Mouse (Mus musculus): ENCODE data around the gene Acbd3. TPM values are rescaled to one million over a fixed set of nuclear protein-coding genes. Genes with fewer than 3 reads are reported as not detected.
A peak's percentile ranks its signal among the peaks of the same experiment; 100 is the strongest.

Gene Acbd3
- polyA plus RNA-seq, 1 experiment from 2014 or later, result 31.0 TPM

DNA sequence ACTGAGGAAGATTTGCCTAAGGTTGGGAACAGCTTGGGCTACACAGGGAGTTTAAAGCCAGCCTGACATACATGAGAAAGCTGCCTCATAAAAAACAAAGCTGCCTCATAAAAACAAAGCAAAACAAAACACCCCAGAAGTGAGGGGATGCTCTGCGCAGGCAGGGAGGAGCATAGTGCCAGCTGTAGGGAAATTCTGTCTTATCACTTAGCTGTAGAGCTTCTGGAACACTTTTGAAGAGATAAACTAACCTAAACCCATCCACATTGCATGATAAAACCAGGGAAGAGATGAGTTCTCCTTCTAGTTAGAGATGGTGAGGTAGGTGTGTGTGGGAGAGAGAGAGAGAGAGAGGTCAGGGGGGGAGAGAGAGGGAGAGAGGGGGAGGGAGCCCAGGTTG lies 3.2 kb upstream of the Acbd3 start:
- H3K9ac ChIP-seq, result no peak overlapping the region
- no peaks in the 10 kb centered on the region for H3K27me3 ChIP-seq (replicated peaks)
- no peak overlapping the region for H3K4me2 ChIP-seq (replicated peaks)
- H3K4me3 ChIP-seq, result no peak overlapping the region
- ATAC-seq (ENCODE audit: low FRiP score, low read depth), result no peak
- no peaks in the 10 kb centered on the region for H3K36me3 ChIP-seq
- H3K9me3 ChIP-seq, result no peaks in the 10 kb centered on the region
- H3K27ac ChIP-seq, result no peak overlapping the region
- WGBS, result 63% methylated on average over 1 of the region's 1 CpGs
- H3K4me1 ChIP-seq, result peaks cover 18% of the 10 kb centered on the region

DNA sequence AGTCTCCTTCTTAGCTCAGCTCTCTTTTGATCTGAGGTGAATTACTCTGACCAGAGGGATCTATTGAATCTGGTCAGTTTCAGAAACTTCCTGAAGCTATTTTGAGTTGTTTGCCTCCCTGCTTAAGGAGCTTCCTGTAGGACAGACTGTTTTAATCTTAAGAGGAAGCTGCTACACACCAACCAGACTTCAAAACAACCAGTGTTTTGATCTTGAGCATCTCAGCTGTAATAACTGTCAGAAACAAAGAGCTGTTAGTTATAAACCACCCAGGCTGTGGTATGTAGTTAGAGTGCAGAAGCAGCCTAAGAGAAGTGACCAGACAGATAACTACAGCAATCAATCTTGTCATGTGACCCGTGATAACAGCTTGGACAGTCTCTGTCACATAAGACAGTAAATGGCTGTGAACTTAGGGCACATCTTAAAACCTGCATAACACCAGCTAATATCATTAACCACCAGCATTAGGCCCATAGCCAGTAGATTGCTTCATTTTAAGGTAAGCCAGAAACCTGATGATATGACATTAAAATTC lies 2.1 kb upstream of the Acbd3 start:
- ATAC-seq (ENCODE audit: low FRiP score, low read depth), result no peak
- Histone ChIP-seq H3K36me3 (no peaks in the 10 kb centered on the region), H3K27me3 (replicated peaks) (no peaks in the 10 kb centered on the region), H3K4me2 (replicated peaks) (no peak overlapping the region), H3K27ac (no peak overlapping the region), H3K9ac (no peak overlapping the region), H3K4me3 (no peak overlapping the region), H3K9me3 (no peaks in the 10 kb centered on the region), H3K4me1 (peaks cover 21% of the 10 kb centered on the region)
- WGBS, result 47% methylated on average over 1 of the region's 1 CpGs

DNA sequence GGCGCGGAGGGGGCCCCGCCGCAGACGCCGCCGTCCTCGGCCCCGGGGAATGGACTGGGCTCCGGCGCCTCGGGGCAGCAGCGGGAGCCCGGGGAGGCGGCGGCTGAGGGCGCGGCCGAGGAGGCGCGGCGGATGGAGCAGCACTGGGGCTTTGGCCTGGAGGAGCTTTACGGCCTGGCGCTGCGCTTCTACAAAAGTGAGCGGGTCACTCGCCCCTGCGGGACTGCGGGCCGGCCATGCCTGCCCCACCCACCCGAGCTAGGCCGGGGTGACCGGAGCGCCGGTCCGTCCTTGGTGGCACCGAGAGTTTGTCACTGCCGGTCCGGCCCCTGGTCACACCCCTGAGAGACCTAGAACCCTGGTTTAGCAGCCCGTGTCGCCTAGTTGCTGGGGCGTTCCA lies 340 bp downstream of the Acbd3 start:
- H3K4me2 ChIP-seq (replicated peaks), result peak overlapping the region; percentile 81
- peak overlapping the region; percentile 97 for H3K9ac ChIP-seq
- peak; percentile 73; the same call in 1 of the 2 replicates for ATAC-seq (ENCODE audit: low FRiP score, low read depth)
- H3K27me3 ChIP-seq (replicated peaks), result no peaks in the 10 kb centered on the region
- WGBS, result under 1% methylated on average over 42 of the region's 42 CpGs
- H3K4me1 ChIP-seq, result peaks cover 21% of the 10 kb centered on the region
- H3K36me3 ChIP-seq, result no peaks in the 10 kb centered on the region
- H3K27ac ChIP-seq, result peak overlapping the region; percentile 86
- H3K4me3 ChIP-seq, result peak overlapping the region; percentile 99
- H3K9me3 ChIP-seq, result no peaks in the 10 kb centered on the region

DNA sequence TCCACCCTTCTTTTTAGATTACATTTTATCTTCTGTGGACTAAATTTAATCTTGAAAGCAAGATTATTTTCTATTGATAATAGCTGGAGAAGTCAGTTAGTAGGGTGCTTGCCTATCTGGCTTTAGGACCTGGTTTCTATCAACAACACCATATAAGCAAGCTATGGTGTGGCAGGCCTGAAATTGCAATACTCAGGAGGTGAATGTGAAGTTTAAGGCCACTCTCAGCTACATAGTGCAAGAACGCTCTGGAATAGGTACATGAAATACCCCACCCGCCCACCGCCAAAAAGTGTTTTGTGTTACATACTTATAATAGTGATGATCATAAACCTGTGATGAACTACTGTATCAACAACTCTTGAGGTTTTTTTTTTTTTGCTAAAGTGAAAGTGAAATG lies 3.4 kb downstream of the Acbd3 start:
- H3K4me3 ChIP-seq, result no peak overlapping the region
- H3K4me2 ChIP-seq (replicated peaks), result no peak overlapping the region
- H3K4me1 ChIP-seq, result peaks cover 21% of the 10 kb centered on the region
- no peak for ATAC-seq (ENCODE audit: low FRiP score, low read depth)
- no peak overlapping the region for H3K9ac ChIP-seq
- no peaks in the 10 kb centered on the region for H3K9me3 ChIP-seq
- H3K27ac ChIP-seq, result no peak overlapping the region
- 95% methylated on average over 3 of the region's 3 CpGs for whole genome bisulfite sequencing
- H3K27me3 ChIP-seq (replicated peaks), result no peaks in the 10 kb centered on the region
- peaks cover 1% of the 10 kb centered on the region for H3K36me3 ChIP-seq

DNA sequence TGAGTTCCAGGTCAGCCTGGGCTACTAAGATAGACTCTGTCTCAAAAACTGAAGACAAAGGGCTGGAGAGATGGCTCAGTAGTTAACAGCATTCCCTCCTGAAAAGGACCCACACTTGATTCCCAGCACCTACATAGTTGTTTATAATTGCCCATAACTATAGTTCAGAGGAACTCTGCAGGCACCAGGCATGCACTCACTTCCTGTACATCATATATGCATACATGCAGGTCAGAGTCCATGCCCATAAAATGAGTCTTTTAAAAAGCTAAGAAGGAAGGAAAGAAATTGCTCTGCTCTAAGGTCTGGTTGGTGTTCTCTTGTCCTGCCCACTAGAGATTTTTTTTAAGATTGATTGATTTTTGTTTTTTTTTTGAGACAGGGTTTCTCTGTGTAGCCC lies 22.0 kb downstream of the Acbd3 start:
- no peaks in the 10 kb centered on the region for H3K27me3 ChIP-seq (replicated peaks)
- H3K4me1 ChIP-seq, result no peaks in the 10 kb centered on the region
- H3K27ac ChIP-seq, result no peak overlapping the region
- H3K4me2 ChIP-seq (replicated peaks), result no peak overlapping the region
- no peak overlapping the region for H3K9ac ChIP-seq
- H3K9me3 ChIP-seq, result no peaks in the 10 kb centered on the region
- peaks cover 64% of the 10 kb centered on the region for H3K36me3 ChIP-seq
- no peak for ATAC-seq (ENCODE audit: low FRiP score, low read depth)
- H3K4me3 ChIP-seq, result no peak overlapping the region

DNA sequence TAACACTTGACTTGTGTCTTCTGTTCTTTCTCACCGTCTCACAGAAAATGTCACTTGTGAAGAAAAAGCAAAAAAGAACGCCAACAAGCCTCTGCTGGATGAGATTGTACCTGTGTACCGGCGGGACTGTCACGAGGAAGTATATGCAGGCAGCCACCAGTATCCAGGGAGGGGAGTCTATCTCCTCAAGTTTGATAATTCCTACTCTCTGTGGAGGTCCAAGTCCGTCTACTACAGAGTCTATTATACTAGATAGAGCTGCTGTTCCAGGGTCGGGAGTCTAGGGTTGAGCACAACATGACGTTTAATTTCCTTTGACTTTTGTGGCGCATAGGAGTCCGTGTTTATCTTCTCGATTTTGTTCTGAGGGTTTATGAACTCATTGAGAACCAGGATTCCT lies 26.3 kb downstream of the Acbd3 start:
- WGBS, result 96% methylated on average over 11 of the region's 11 CpGs
- Histone ChIP-seq H3K4me3 (no peak overlapping the region), H3K9ac (no peak overlapping the region), H3K4me2 (replicated peaks) (no peak overlapping the region), H3K27me3 (replicated peaks) (no peaks in the 10 kb centered on the region), H3K27ac (no peak overlapping the region), H3K4me1 (no peaks in the 10 kb centered on the region), H3K36me3 (peaks cover 52% of the 10 kb centered on the region), H3K9me3 (no peaks in the 10 kb centered on the region)
- ATAC-seq (ENCODE audit: low FRiP score, low read depth), result no peak

DNA sequence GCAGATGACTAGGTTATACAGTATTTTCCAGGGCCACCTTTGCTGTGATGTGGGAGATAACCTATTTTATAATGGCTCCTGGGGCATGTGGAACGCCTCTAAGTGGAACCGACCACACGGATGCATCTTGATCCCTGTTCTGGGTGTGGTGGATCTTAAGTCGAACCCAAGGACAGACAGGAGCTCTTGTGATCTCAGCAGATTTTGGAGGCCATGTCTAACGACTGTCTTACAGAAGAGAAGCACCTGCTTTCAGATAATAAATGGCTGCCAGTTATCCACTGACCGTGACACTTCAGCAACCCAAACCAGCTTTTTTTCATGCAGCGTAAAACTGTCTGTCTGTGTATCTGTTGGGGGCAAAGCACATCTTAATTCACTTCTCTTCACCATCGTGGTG lies 28.5 kb downstream of the Acbd3 start:
- H3K4me2 ChIP-seq (replicated peaks), result no peak overlapping the region
- peaks cover 32% of the 10 kb centered on the region for H3K36me3 ChIP-seq
- ATAC-seq (ENCODE audit: low FRiP score, low read depth), result no peak
- no peaks in the 10 kb centered on the region for H3K27me3 ChIP-seq (replicated peaks)
- H3K4me3 ChIP-seq, result no peak overlapping the region
- no peaks in the 10 kb centered on the region for H3K9me3 ChIP-seq
- H3K4me1 ChIP-seq, result no peaks in the 10 kb centered on the region
- no peak overlapping the region for H3K27ac ChIP-seq
- H3K9ac ChIP-seq, result no peak overlapping the region
- WGBS, result 91% methylated on average over 8 of the region's 8 CpGs

DNA sequence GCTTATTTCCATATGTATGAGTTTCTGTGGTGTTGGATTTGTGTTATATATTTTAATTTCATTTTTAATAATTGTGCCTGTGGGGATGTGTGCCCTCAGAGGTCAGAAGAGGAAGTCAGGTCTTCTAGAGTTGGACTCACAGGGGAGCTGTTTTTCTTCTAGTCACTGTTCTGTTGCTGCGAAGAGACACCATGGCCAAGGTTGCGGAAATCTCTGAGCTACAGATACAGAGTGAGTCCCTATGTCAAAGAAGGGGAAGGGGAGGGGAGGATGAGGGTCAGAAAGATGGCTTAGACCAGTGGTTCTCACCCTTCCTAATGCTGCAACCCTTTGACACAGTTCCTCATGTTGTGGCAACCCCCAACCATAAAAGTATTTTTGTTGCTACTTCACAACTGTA lies 30.9 kb downstream of the Acbd3 start:
- Histone ChIP-seq H3K27me3 (replicated peaks) (no peaks in the 10 kb centered on the region), H3K4me2 (replicated peaks) (no peak overlapping the region), H3K9me3 (no peaks in the 10 kb centered on the region), H3K36me3 (peaks cover 26% of the 10 kb centered on the region), H3K9ac (no peak overlapping the region), H3K4me3 (no peak overlapping the region), H3K4me1 (no peaks in the 10 kb centered on the region), H3K27ac (no peak overlapping the region)
- ATAC-seq (ENCODE audit: low FRiP score, low read depth), result no peak
- 86% methylated on average over 2 of the region's 2 CpGs for WGBS

DNA sequence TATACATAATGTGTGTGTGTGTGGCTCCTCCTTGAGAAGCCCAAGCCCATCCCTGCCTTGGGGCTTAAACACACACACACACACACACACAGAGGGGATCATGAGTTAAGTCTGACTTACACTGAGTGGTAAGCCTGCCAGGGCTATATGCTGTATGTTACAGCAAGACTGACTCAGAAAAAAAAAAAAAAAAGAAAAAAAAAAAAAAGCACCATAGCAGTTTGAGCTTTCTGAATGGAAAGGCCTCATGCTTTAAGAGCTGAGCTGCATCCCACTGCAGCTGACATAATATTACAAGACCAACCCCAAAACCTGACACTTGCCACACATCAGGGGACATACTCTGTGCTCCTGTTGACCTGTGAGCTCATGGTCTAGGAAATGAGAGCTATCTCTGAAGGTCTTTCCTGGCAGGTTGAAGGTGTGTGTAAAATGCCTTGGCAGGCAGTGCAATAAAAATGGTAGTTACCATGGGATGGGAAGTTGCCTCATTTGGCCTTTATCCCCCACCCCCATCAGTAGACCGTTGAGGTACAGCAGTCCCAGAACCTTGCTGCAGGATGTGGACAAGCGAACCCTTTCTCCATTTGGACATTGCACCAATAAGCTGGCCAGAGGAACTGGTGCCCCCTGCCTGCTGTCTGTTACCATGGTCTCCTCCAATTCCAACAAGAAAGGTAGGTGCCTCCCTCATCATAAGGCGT lies 31.6 kb downstream of the Acbd3 start:
- Histone ChIP-seq H3K27ac (no peak overlapping the region), H3K4me3 (no peak overlapping the region), H3K36me3 (peaks cover 19% of the 10 kb centered on the region), H3K27me3 (replicated peaks) (no peaks in the 10 kb centered on the region), H3K4me1 (no peaks in the 10 kb centered on the region), H3K9ac (no peak overlapping the region), H3K9me3 (no peaks in the 10 kb centered on the region), H3K4me2 (replicated peaks) (no peak overlapping the region)
- ATAC-seq (ENCODE audit: low FRiP score, low read depth), result no peak
- 86% methylated on average over 3 of the region's 3 CpGs for WGBS

DNA sequence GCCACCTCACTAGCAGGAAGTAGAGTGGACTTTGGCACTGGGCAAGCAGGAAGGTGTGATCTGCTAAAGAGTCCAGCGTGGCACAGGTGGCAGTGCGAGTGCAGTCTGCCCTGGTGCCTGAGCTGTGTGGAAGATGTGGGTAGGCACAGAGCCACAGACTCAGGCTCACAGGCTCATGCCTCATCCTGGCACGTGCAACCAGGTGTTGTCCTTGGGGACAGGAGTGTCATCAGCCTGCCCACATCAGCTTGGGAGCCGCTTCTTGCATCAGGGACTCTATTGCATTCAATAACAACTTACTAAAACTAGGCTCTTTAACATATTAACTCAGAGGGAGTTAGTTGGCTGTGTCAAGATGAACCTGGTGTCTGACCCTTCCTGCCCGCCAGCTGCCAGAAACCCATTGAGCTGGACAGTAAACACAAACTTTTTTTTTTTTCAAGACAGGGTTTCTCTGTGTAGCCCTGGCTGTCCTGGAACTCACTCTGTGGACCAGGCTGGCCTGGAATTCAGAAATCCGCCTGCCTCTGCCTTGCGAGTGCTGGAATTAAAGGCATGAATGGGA lies 32.2 kb downstream of the Acbd3 start:
- H3K4me2 ChIP-seq (replicated peaks), result no peak overlapping the region
- no peaks in the 10 kb centered on the region for H3K9me3 ChIP-seq
- no peak overlapping the region for H3K27ac ChIP-seq
- no peaks in the 10 kb centered on the region for H3K27me3 ChIP-seq (replicated peaks)
- ATAC-seq (ENCODE audit: low FRiP score, low read depth), result no peak
- H3K4me3 ChIP-seq, result no peak overlapping the region
- H3K36me3 ChIP-seq, result peaks cover 12% of the 10 kb centered on the region
- H3K4me1 ChIP-seq, result peaks cover 2% of the 10 kb centered on the region
- 90% methylated on average over 7 of the region's 7 CpGs for WGBS
- no peak overlapping the region for H3K9ac ChIP-seq

DNA sequence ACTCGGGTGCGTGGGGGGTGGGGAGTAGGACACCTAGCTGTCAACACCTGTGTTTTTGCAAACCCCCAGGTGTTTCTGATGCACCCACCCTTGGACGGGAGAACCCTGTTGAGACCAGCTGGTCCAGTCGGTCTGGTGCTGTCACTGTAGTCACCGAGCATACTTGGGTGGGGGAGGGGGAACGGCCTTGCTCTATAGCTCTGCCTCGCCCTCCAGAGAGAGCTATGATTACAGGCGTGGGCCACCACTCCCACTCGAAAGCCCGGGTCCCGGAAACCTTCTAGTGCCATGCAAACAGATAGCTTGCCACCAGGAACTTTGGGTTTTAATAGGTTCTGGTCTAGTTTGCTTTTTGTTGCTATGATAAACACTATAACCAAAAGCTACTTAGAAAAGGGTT lies 36.3 kb downstream of the Acbd3 start:
- Histone ChIP-seq H3K27ac (no peak overlapping the region), H3K36me3 (no peaks in the 10 kb centered on the region), H3K27me3 (replicated peaks) (no peaks in the 10 kb centered on the region), H3K4me1 (peaks cover 7% of the 10 kb centered on the region), H3K9ac (no peak overlapping the region), H3K9me3 (no peaks in the 10 kb centered on the region), H3K4me3 (no peak overlapping the region), H3K4me2 (replicated peaks) (no peak overlapping the region)
- ATAC-seq (ENCODE audit: low FRiP score, low read depth), result no peak
- WGBS, result 88% methylated on average over 11 of the region's 11 CpGs

DNA sequence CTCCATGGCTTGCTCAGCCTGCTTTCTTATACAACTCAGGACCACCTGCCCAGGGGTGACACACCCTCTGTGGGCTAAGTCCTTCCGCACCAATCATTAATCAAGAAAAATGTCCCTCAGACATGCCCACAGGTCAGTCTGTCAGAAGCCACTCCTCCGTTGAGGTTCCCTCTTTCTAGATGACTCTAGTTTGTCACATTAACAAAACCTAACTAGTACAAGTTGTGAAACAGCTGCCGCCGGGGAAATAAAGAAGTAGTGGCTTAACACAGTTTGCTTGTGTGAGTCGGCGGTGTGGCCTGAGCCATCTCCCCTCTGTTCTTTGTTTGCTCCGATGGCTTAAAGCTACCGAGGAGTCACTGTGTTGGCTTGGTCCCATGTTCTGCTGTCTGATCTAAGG lies 36.8 kb downstream of the Acbd3 start:
- ATAC-seq (ENCODE audit: low FRiP score, low read depth), result no peak
- Histone ChIP-seq H3K27ac (no peak overlapping the region), H3K4me2 (replicated peaks) (peak overlapping the region; percentile 82), H3K9me3 (no peaks in the 10 kb centered on the region), H3K27me3 (replicated peaks) (no peaks in the 10 kb centered on the region), H3K9ac (0 out of 2 replicates have a peak overlapping the region, but pooled peaks have one; percentile 50), H3K4me3 (no peak overlapping the region), H3K36me3 (no peaks in the 10 kb centered on the region), H3K4me1 (peaks cover 12% of the 10 kb centered on the region)
- WGBS, result 85% methylated on average over 8 of the region's 8 CpGs

DNA sequence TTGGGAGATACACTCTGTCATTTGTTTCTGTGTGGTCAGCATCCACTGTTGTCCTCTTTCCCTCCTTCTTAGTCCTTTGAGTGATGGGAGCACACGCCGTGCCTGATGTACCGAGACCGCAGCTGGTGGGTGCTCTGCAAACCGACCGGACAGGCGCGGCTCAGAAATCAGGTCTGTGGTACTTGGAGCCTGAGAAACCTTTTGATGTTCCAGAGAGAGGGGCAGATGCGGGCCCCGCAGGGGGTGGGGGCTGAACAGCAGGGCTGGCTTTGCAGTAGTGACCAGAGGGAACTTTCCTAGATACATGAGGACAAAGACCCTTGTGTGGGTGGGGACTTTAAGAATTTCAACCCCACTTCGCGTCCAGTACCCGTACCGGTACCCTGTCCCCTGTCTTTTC lies 37.5 kb downstream of the Acbd3 start:
- no peaks in the 10 kb centered on the region for H3K36me3 ChIP-seq
- H3K4me2 ChIP-seq (replicated peaks), result peak overlapping the region; percentile 82
- H3K27ac ChIP-seq, result no peak overlapping the region
- no peaks in the 10 kb centered on the region for H3K9me3 ChIP-seq
- 9% methylated on average over 14 of the region's 14 CpGs for WGBS
- peak; percentile 35 for ATAC-seq (ENCODE audit: low FRiP score, low read depth)
- no peaks in the 10 kb centered on the region for H3K27me3 ChIP-seq (replicated peaks)
- H3K4me1 ChIP-seq, result peaks cover 18% of the 10 kb centered on the region
- H3K4me3 ChIP-seq, result peak overlapping the region; percentile 37
- peak overlapping the region; percentile 50 for H3K9ac ChIP-seq
